Mouse (Mus musculus) CH12.LX (cell line): ENCODE data around the gene Irf5. TPM values are rescaled to one million over a fixed set of nuclear protein-coding genes. Genes with fewer than 3 reads are reported as not detected.

Source experiments
- DNase-seq: peaks from one replicate; pipeline ENCODE4 v3.0.0-alpha.2; 2013; ENCODE audit errors: extremely low read depth
- H3K27ac ChIP-seq: 2 replicates; pipeline ENCODE4 v1.5.1; 2012; ENCODE audit warnings: low read depth, mild to moderate bottlenecking, control low read depth, moderate library complexity; ENCODE audit not compliant: insufficient read depth
- H3K27me3 ChIP-seq: replicated peaks from 2 replicates; pipeline ENCODE3; 2012; ENCODE audit warnings: inconsistent platforms
- H3K36me3 ChIP-seq, 2 experiments: replicated peaks in 1 of 2; 2 replicates each; pipeline versions ENCODE3 to v1.6.1; 2012; ENCODE audit warnings: inconsistent platforms in 1 of 2, low read length in 1 of 2, mild to moderate bottlenecking in 1 of 2, mixed read lengths in 1 of 2, moderate library complexity in 1 of 2; ENCODE audit not compliant: control insufficient read depth in 1 of 2, insufficient read depth in 1 of 2
- H3K4me1 ChIP-seq, 2 experiments: 2 replicates each; pipeline ENCODE4 v1.6.1; 2012; ENCODE audit warnings: inconsistent platforms in 1 of 2, moderate library complexity in 1 of 2; ENCODE audit not compliant: insufficient read depth in 2 of 2, control insufficient read depth in 1 of 2
- H3K4me2 ChIP-seq: 2 replicates; pipeline ENCODE4 v1.6.1; 2012; ENCODE audit warnings: low read depth, mild to moderate bottlenecking, control low read depth; ENCODE audit not compliant: poor library complexity, insufficient read depth, severe bottlenecking
- H3K4me3 ChIP-seq, 3 experiments: fragments of 150-350 bp in 1 of 3; sonication (generic) in 1 of 3; replicated peaks in 1 of 3; 2 replicates each; pipeline versions ENCODE3 to v1.5.1; 2011 to 2012; ENCODE audit warnings: low read depth in 2 of 3, low read length in 2 of 3, mild to moderate bottlenecking in 2 of 3, moderate library complexity in 2 of 3, control low read depth in 1 of 3, improper control_type of control experiment in 1 of 3, inconsistent platforms in 1 of 3, mixed read lengths in 1 of 3; ENCODE audit not compliant: poor library complexity in 1 of 3
- H3K79me2 ChIP-seq: replicated peaks from 2 replicates; pipeline ENCODE4 v1.6.1; 2012; ENCODE audit warnings: mild to moderate bottlenecking, moderate library complexity; ENCODE audit not compliant: control insufficient read depth, poor library complexity, insufficient read depth, severe bottlenecking; ENCODE audit errors: extremely low read depth
- H3K9ac ChIP-seq: 2 replicates; pipeline ENCODE4 v1.6.1; 2012; ENCODE audit warnings: low read depth, mild to moderate bottlenecking, control low read depth, moderate library complexity; ENCODE audit not compliant: insufficient read depth
- H3K9me3 ChIP-seq: replicated peaks from 2 replicates; pipeline ENCODE3; 2012; ENCODE audit warnings: low read length, inconsistent platforms, mixed read lengths
- CTCF ChIP-seq, 2 experiments: IDR thresholded peaks in 1 of 2; conservative IDR thresholded peaks in 1 of 2; 2 replicates each; pipeline ENCODE4 v1.5.1; 2011 to 2012; ENCODE audit warnings: low read depth in 2 of 2, low read length in 2 of 2, improper control_type of control experiment in 1 of 2, inconsistent platforms in 1 of 2, mild to moderate bottlenecking in 1 of 2, moderate library complexity in 1 of 2
- E2F4 ChIP-seq: IDR thresholded peaks from 2 replicates; pipeline ENCODE4 v1.6.1; 2011; ENCODE audit warnings: low read depth, low read length, improper control_type of control experiment; ENCODE audit not compliant: insufficient replicate concordance
- ELF1 ChIP-seq: IDR thresholded peaks from 2 replicates; pipeline ENCODE4 v1.6.1; 2014; ENCODE audit warnings: low read depth, mild to moderate bottlenecking, inconsistent platforms, low read length, improper control_type of control experiment
- EP300 ChIP-seq: IDR thresholded peaks from 2 replicates; pipeline ENCODE4 v1.6.1; 2011; ENCODE audit warnings: low read length, improper control_type of control experiment
- ETS1 ChIP-seq: conservative IDR thresholded peaks from 2 replicates; pipeline ENCODE4 v1.6.1; 2012; ENCODE audit warnings: low read depth, mild to moderate bottlenecking, inconsistent platforms, low read length, improper control_type of control experiment, moderate library complexity
- GABPA ChIP-seq: IDR thresholded peaks from 2 replicates; pipeline ENCODE4 v1.6.1; 2012; ENCODE audit warnings: low read depth, low read length, improper control_type of control experiment, inconsistent platforms; ENCODE audit not compliant: insufficient replicate concordance
- HCFC1 ChIP-seq: IDR thresholded peaks from 2 replicates; pipeline ENCODE4 v1.6.1; 2012; ENCODE audit warnings: low read depth, mild to moderate bottlenecking, inconsistent platforms, low read length, improper control_type of control experiment
- IRF4 ChIP-seq: IDR thresholded peaks from 2 replicates; pipeline ENCODE4 v1.6.1; 2014; ENCODE audit warnings: low read depth, mild to moderate bottlenecking, inconsistent platforms, low read length, improper control_type of control experiment
- JUN ChIP-seq: IDR thresholded peaks from 2 replicates; pipeline ENCODE4 v1.6.1; 2011; ENCODE audit warnings: low read depth, mild to moderate bottlenecking, low read length, improper control_type of control experiment, moderate library complexity; ENCODE audit not compliant: insufficient read depth
- JUND ChIP-seq: conservative IDR thresholded peaks from 2 replicates; pipeline ENCODE4 v1.6.1; 2011; ENCODE audit warnings: low read depth, low read length, improper control_type of control experiment
- MAFK ChIP-seq: IDR thresholded peaks from 2 replicates; pipeline ENCODE4 v1.6.1; 2011; ENCODE audit warnings: low read length, improper control_type of control experiment; ENCODE audit not compliant: insufficient replicate concordance
- MAX ChIP-seq: IDR thresholded peaks from 2 replicates; pipeline ENCODE4 v1.6.1; 2011; ENCODE audit warnings: low read length, improper control_type of control experiment
- MAZ ChIP-seq: IDR thresholded peaks from 2 replicates; pipeline ENCODE4 v1.6.1; 2012; ENCODE audit warnings: low read depth, mild to moderate bottlenecking, inconsistent platforms, low read length, improper control_type of control experiment, moderate library complexity
- MEF2A ChIP-seq: IDR thresholded peaks from 2 replicates; pipeline ENCODE4 v1.6.1; 2014; ENCODE audit warnings: low read depth, mild to moderate bottlenecking, inconsistent platforms, low read length, improper control_type of control experiment, borderline replicate concordance
- MXI1 ChIP-seq: IDR thresholded peaks from 2 replicates; pipeline ENCODE4 v1.6.1; 2011; ENCODE audit warnings: mild to moderate bottlenecking, low read depth, low read length, improper control_type of control experiment
- MYC ChIP-seq: IDR thresholded peaks from 2 replicates; pipeline ENCODE4 v1.6.1; 2011; ENCODE audit warnings: low read depth, mild to moderate bottlenecking, improper control_type of control experiment, low read length
- NELFE ChIP-seq: IDR thresholded peaks from 2 replicates; pipeline ENCODE4 v1.6.1; 2011; ENCODE audit warnings: low read depth, low read length, improper control_type of control experiment
- NRF1 ChIP-seq: IDR thresholded peaks from 2 replicates; pipeline ENCODE4 v1.6.1; 2014; ENCODE audit warnings: low read depth, mild to moderate bottlenecking, inconsistent platforms, low read length, improper control_type of control experiment, moderate library complexity
- PAX5 ChIP-seq: IDR thresholded peaks from 2 replicates; pipeline ENCODE4 v1.6.1; 2012; ENCODE audit warnings: low read length, inconsistent platforms, mixed read lengths
- SIN3A ChIP-seq: IDR thresholded peaks from 2 replicates; pipeline ENCODE4 v1.6.1; 2012; ENCODE audit warnings: low read length, improper control_type of control experiment, inconsistent platforms
- SMC3 ChIP-seq: IDR thresholded peaks from 2 replicates; pipeline ENCODE4 v1.6.1; 2011; ENCODE audit warnings: low read depth, low read length, improper control_type of control experiment
- TBP ChIP-seq: conservative IDR thresholded peaks from 2 replicates; pipeline ENCODE4 v1.6.1; 2011; ENCODE audit warnings: low read depth, low read length, improper control_type of control experiment
- TCF12 ChIP-seq: IDR thresholded peaks from 2 replicates; pipeline ENCODE4 v1.6.1; 2014; ENCODE audit warnings: low read depth, mild to moderate bottlenecking, inconsistent platforms, low read length, improper control_type of control experiment
- UBTF ChIP-seq: IDR thresholded peaks from 2 replicates; pipeline ENCODE4 v1.6.1; 2012; ENCODE audit warnings: low read depth, mild to moderate bottlenecking, inconsistent platforms, low read length, improper control_type of control experiment, moderate library complexity
- USF1 ChIP-seq: IDR thresholded peaks from 2 replicates; pipeline ENCODE4 v1.6.1; 2014; ENCODE audit warnings: low read depth, mild to moderate bottlenecking, inconsistent platforms, low read length, improper control_type of control experiment
- USF2 ChIP-seq: conservative IDR thresholded peaks from 2 replicates; pipeline ENCODE4 v1.6.1; 2011; ENCODE audit warnings: low read depth, low read length, improper control_type of control experiment
- ZC3H11A ChIP-seq: IDR thresholded peaks from 2 replicates; pipeline ENCODE4 v1.6.1; 2012; ENCODE audit warnings: low read depth, mild to moderate bottlenecking, inconsistent platforms, low read length, improper control_type of control experiment
- ZKSCAN1 ChIP-seq: IDR thresholded peaks from 2 replicates; pipeline ENCODE4 v1.6.1; 2012; ENCODE audit warnings: low read depth, inconsistent platforms, low read length, improper control_type of control experiment, borderline replicate concordance
- ZMIZ1 ChIP-seq: IDR thresholded peaks from 2 replicates; pipeline ENCODE4 v1.6.1; 2012; ENCODE audit warnings: low read depth, mild to moderate bottlenecking, inconsistent platforms, low read length, improper control_type of control experiment
- ZNF384 ChIP-seq: IDR thresholded peaks from 2 replicates; pipeline ENCODE4 v1.6.1; 2012; ENCODE audit warnings: low read depth, low read length, improper control_type of control experiment, inconsistent platforms
- dilution Hi-C: fragments of 300-500 bp; cut with MboI; formaldehyde crosslinking; loops from 2 replicates; pipeline ENCODE4 v1.14.3; 2020; ENCODE audit warnings: low sequenced_read_pairs; ENCODE audit not compliant: extremely low pct_unique_long_range_greater_than_20kb, extremely low pct_ligation_motif_present
- in situ Hi-C: fragments of 300-500 bp; cut with MboI; formaldehyde crosslinking; loops from 3 replicates; pipeline ENCODE4 v1.14.3; 2019; ENCODE audit warnings: low sequenced_read_pairs, low pct_ligation_motif_present, low pct_unique_long_range_greater_than_20kb, mixed read lengths
- polyA plus RNA-seq: library from polyadenylated mRNA; unstranded; fragments of >175 nt; gene quantifications from 2 replicates; pipeline ENCODE4 v1.2.1, GENCODE M21; 2012; ENCODE audit warnings: low read depth; ENCODE audit not compliant: insufficient read length
- total RNA-seq, 2 experiments: library from RNA; depleted of rRNA; stranded (reverse); fragments of 300-350 nt in 1 of 2; fragments of >200 nt in 1 of 2; gene quantifications; 2 replicates each; pipeline ENCODE4 v1.2.3; 2012 to 2014

Irf5 gene
- total and polyA plus RNA-seq, 3 experiments, result 134 to 158 (median 144) TPM

DNA sequence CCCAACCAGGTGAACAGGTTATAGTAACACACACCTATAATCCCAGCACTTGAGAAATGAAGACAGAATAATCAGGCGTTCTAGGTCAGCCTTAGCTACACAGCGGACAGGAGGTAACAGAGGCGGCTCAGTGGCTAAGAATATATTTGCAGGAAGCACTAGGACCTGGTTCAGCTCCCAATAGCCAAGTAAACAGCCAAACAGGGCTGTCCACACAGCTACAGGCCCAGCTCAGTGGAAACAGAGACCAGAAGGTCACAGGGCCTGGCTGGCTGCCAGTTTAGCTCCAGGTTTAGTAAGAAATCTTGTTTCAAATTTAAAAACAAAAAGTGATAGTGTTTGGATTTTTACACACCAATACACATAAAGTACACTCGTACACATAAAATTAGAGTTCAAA, 32.3 kb upstream of the Irf5 start:
- no peak overlapping the region for H3K9ac ChIP-seq
- H3K9me3 ChIP-seq, result peaks cover 3% of the 10 kb centered on the region
- dilution Hi-C loops (no loop called here), in situ Hi-C loops (no loop called here)
- peaks cover 79% of the 10 kb centered on the region for H3K27me3 ChIP-seq
- TF ChIP-seq ZC3H11A (no peak), JUND (no peak), USF2 (no peak), SMC3 (no peak), PAX5 (no peak), MAX (no peak), MAFK (no peak), NRF1 (no peak), ETS1 (no peak), ZKSCAN1 (no peak), E2F4 (no peak), UBTF (no peak), CTCF (conservative IDR thresholded peaks at IDR 0.05 in 1 of 2, IDR thresholded peaks at IDR 0.05 in 1 of 2; ENCODE audit: low read depth in 2 of 2, low read length in 2 of 2) (no peak), JUN (no peak), MEF2A (no peak), TBP (no peak), USF1 (no peak), ELF1 (no peak), MAZ (no peak), HCFC1 (no peak)
- H3K4me2 ChIP-seq, result no peak overlapping the region
- H3K36me3 ChIP-seq, result no peaks in the 10 kb centered on the region
- no peak for DNase-seq
- no peaks in the 10 kb centered on the region for H3K79me2 ChIP-seq
- H3K27ac ChIP-seq, result no peak overlapping the region
- no peak overlapping the region for H3K4me3 ChIP-seq
- H3K4me1 ChIP-seq, result no peaks in the 10 kb centered on the region

DNA sequence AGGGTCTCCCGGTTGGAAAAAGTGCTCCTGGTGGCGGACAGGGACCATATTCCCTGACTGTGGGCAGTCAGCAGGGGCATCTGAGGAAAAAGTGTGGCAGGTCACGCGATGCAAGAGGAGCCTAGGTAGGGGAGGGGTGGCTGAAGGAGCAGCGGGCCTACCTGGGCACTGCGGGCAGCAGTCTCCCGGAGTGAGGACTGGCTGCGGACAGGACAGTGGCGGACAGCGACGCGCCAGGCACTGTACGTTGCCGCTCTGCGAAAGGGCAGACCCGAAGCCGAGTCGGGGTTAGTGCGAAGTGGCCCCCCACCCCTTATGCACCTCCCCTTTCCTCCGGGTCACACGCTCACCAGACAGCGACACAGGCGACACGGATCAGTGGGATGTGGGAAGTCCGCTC, 30.2 kb upstream of the Irf5 start:
- Histone ChIP-seq H3K4me1 (no peaks in the 10 kb centered on the region), H3K36me3 (no peaks in the 10 kb centered on the region), H3K9ac (no peak overlapping the region), H3K79me2 (no peaks in the 10 kb centered on the region), H3K27me3 (peaks cover 63% of the 10 kb centered on the region), H3K9me3 (peaks cover 6% of the 10 kb centered on the region), H3K4me3 (no peak overlapping the region), H3K27ac (no peak overlapping the region), H3K4me2 (no peak overlapping the region)
- in situ Hi-C loops (no loop called here), dilution Hi-C loops (no loop called here)
- no peak for DNase-seq
- TF ChIP-seq GABPA, result no peak
- TF ChIP-seq ELF1, result no peak
- no peak for TF ChIP-seq CTCF (conservative IDR thresholded peaks at IDR 0.05 in 1 of 2, IDR thresholded peaks at IDR 0.05 in 1 of 2; ENCODE audit: low read depth in 2 of 2, low read length in 2 of 2)
- TF ChIP-seq MEF2A, result no peak
- TF ChIP-seq NELFE, result no peak
- TF ChIP-seq SIN3A, result no peak
- no peak for TF ChIP-seq ZNF384
- TF ChIP-seq IRF4, result no peak
- no peak for TF ChIP-seq TCF12
- TF ChIP-seq JUN, result no peak
- TF ChIP-seq UBTF, result no peak
- TF ChIP-seq MXI1, result no peak
- no peak for TF ChIP-seq USF1
- no peak for TF ChIP-seq SMC3
- no peak for TF ChIP-seq MYC
- no peak for TF ChIP-seq ETS1
- TF ChIP-seq EP300, result no peak
- TF ChIP-seq MAFK, result no peak
- no peak for TF ChIP-seq ZMIZ1
- no peak for TF ChIP-seq ZKSCAN1
